Mouse (Mus musculus): ENCODE data around the gene Pctp.

GRCm38 (mm10) chr11:89978914-89979818, 23.5 kb downstream of the Pctp start:
- TF ChIP-seq POLR2A (IDR thresholded peaks at IDR 0.05; ENCODE audit: control insufficient read depth, extremely low read depth, insufficient read depth, low read length, poor library complexity), result no peak
- TF ChIP-seq CTCF (IDR thresholded peaks at IDR 0.05; ENCODE audit: borderline replicate concordance, control insufficient read depth, extremely low read depth, insufficient read depth, low read length, poor library complexity), result no peak

Measured in thymus, adult 2 months (tissue).